Mouse (Mus musculus) common myeloid progenitor, adult 5-6 weeks (primary cell): ENCODE data around the gene Ccsap. TPM values are rescaled to one million over a fixed set of nuclear protein-coding genes. Genes with fewer than 3 reads are reported as not detected.

ENCODE experiments used
- ATAC-seq: replicated peaks from 2 replicates; pipeline ENCODE4 v1.8.0; 2016; ENCODE audit warnings: low read depth, mild to moderate bottlenecking, moderate TSS enrichment, inconsistent platforms; ENCODE audit not compliant: poor library complexity, severe bottlenecking
- total RNA-seq: library from RNA; stranded (forward); fragments of 200-1000, 187-1606 nt; gene quantifications from 2 replicates; pipeline ENCODE4 v1.2.3, GENCODE M21; 2017

The Ccsap gene
- total RNA-seq, 1 experiment from 2014 or later = 10.6 TPM

DNA sequence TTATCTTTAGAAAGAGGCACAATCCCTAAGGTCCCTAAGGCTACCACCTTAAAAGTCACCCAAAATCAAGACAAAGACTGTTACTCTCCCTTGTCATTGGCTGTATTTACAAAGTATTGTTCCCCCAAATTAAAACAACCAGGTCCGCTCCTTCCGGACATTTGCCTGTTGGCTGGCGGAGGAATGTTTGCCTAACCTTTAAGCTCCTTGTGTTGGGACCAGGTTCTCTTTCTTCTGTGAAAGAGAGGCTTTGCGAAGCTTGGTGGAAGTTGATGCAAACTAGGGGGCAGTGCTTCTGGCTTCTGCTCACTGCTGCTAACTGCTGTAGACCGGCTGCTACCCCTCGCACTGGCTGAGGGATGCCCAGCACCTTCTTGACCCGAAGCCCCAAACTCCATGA is 51.3 kb downstream of the Ccsap start:
- ATAC-seq = no peak

DNA sequence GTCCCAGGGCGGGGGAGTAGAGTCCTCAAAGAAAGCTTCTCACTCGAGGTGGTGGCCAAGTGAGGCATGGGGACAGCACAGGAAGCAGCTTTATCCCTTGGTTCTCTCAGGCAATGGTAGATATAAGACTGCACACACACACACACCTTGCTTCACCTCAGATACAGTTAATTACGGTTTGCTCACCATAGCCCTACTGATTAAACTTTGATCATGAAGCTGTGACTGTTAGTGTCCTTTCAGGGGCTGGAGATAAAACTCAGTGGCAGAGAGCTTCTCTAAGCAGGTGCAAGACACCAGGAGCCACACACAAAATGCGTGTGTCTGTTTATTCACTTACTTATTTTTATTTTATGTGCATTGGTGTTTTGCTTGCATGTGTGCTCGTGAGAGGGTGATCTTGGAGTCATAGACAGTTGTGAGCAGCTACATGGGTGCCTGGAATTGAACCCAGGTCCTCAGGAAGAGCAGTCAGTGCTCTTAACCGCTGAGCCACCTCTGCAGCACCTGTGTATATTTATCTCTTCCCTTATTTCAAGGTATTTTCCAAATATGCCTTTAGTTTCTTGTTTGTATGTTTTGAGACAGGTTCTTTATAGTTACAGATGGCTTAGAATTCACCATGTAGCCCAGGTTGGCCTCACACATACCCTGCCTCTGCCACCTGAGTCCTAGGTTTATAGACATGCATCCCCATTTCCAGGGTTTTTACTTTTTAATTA is 52.0 kb downstream of the Ccsap start:
- ATAC-seq = no peak

DNA sequence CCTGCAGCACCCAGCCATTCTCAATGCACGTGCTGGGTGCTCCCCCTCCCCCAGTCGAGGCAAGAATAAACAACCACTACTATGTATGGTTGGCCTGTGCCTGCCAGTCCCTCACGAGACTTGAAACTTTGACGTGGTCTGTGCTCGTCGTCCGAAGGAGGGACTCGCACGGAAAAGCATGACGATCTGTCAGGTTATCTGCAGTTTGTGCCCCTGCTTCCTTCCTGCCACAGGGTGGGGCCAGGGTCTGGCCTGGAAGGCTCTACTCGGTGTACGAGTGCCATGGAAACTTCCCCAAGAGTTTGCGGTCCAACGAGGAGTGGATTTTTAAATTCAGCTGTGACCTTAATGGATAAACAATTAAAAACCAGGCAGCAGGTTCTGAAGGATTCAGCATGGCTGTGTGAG is 53.0 kb downstream of the Ccsap start:
- ATAC-seq = peak; percentile 85

DNA sequence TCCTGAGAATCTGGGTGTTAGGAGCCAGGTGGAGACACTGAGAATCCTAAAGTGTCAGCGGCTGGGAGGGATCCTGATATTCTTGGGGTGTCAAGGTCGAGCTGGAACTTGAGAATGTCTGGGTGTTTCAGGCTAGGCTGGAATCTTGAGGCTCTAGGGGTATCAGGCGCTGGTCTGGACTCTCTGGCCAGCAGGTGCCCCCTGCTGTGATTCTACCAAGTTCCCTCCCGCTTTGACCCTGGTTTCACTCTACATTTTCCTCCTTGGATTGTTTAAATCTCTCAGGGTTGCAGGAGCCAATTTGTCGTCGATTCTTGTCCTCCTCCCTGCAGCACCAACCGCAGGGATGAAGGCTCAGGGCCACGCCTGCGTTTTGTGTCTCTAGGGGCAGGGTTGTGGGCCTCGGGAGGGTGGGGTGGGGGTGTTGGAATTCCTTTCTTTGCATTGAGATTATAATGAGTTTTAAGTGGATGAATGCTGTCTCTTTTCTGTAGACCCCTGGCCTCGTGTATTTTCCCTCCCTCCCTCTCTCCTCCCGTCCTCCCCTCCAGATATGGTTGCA is 53.6 kb downstream of the Ccsap start:
- ATAC-seq = no peak

DNA sequence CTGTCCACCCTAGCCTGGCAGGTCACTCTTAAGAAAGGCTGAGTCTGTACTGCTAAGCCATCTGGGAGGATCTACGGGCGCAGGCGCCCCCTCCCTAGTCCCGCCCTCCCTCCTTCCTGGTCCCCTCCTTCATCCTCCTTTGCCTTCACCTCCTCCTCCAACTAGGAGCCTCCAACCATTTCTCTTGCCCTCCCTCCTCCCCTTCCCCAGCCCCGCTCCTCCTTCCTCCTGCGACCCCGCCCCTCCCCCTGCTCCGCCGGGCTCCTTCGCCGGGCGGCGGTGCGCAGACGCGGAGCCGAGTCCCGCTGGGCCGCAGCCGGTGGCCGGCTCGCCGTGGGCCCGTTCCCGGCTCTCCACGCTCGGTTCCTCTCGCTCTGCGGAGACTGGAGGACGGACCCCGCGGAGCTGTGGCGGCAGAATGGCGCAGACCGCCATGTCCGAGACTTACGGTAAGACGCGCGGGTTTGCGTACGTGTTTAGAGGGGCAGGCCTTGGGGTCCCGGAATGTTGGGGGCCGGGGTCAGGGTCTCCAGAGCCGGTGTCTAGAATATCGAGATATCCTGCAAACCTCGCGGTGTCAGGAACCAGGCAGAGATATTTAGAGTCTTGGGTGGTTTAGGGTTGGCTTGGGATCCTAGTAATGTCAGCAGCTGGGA is 54.2 kb downstream of the Ccsap start, which contains the start of gene Rab4a:
Gene Rab4a (plus strand): TSS at position 268 of the 656 bp plus-strand sequence.
- ATAC-seq = peak; percentile 60

DNA sequence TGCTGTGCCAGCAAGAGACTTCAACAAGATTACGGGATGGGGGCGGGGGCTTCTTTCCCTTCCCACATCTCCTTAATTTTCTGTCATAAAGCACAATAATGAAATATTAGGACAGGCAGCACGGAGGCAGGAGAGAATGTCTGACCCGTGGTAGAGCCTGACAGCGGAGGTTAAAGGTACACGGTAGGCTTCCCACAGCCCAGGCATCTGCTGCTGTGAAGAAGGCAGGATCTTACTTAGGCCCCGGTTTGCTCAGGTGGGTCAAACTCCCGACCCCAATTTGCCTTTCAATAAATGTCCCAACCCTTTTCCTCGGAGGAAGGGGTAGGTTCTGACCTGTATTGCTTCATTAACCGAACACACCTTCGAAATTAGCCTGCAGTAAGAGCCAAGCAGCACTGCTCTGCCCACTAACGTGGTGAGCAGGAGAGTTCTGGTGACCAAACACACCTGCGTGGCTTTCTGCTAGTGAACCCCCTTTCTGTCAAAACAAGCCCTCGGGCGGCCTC is 54.7 kb downstream of the Ccsap start:
- no peak for ATAC-seq

DNA sequence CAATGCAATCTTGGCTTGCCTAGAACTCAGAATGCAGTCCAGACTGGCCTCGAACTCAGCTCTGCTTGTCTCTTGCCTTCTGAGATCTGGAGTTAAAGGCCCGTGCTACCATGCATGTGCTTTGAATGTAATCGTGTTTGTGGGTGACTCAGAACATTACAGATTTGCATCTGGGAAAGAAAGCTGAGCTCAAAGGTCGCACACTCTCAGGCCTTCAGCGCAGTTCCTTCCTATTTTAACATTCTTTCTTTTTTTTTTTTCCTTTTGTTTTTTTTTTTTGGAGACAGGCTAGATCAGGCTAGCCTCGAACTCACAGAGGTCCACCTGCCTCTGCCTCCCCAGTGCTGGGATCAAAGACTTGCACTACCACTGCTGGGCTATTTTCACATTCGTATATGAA is 55.4 kb downstream of the Ccsap start:
- no peak for ATAC-seq

DNA sequence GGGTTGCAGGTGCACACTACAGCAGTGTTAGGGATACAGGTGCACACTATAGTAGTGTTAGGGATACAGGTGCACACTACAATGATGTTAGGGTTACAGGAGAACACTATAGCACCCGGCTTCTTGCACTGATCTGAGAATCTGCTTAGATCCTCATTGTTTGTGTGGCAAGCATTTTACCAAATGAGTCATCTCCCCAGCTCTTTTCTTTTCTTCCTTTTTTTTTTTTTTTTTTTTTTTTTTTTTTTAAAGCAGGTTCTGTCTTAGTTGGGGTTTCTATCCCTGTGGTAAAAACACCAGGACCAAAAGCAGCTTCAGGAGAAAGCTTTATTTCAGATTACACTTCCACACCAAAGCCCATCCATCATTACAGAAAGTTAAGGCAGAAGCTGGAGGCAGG is 56.4 kb downstream of the Ccsap start:
- ATAC-seq = no peak

DNA sequence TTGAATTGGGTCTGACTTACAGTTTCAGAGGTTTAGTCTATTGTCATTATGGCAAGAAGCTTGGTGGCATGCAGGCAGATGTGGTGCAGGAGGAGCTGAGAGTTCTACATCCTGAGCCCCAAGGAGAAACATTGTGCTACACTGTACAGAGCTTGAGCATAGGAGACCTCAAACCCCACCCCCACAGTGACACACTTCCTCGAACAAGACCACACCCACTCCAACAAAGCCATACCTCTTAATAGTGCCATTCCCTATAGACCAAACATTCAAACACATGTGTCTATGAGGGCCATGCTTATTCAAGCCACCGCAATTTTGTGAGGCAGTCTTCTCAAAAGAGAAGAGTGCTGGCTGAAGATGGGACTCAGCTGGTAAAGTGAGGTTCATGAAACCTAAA is 58.5 kb downstream of the Ccsap start:
- ATAC-seq = no peak

DNA sequence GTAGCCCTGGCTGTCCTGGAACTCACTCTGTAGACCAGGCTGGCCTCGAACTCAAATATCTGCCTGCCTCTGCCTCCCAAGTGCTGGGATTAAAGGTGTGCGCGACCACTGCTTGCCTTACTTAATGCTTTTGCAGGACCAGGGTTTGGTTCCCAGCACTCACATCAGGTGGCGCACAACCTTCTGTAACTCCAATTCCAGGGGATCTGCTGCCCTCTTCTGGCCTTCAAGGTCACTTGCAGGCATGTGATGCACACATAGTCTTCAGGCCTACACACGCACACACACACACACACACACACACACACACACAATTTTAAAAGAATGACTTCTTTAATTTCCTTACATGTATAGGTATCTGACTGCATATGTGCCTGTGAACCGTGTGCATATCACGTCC is 59.1 kb downstream of the Ccsap start:
- no peak for ATAC-seq

DNA sequence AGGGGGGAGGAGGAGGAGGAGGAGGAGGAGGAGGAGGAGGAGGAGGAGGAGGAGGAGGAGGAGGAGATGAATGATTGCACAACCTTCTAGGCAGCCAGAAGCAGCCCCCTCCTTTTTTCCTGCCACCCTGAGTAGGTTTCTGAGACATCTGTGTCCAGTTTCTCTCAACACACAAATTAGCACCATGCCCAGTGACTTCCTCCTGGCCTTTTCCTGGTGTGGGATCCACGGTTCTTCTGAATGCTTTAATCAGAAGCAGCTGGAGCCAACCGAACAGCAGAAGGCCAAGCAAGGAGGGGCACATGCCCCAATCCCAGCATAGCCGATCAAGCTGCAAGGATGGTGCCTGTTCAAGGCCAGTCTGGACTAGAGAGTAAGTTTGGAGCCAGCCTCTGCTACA is 60.1 kb downstream of the Ccsap start:
- ATAC-seq = no peak

DNA sequence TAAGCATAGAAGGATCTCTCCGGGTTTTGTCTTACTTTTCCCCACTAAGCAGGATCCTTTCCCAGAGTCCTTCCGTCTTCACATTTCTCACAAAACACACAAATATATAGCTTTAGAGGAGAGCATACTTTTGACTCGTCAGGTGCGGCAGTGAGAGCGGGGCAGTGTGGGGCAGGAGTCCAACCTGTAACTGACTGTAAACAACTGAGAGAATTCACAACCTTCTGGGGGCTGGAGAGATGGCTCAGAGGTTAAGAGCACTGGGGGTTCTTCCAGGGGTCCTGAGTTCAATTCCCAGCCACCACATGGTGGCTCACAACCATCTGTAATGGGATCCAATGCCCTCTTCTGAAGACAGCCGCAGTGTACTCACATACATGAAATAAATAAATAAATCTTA is 60.6 kb downstream of the Ccsap start:
- ATAC-seq = no peak

DNA sequence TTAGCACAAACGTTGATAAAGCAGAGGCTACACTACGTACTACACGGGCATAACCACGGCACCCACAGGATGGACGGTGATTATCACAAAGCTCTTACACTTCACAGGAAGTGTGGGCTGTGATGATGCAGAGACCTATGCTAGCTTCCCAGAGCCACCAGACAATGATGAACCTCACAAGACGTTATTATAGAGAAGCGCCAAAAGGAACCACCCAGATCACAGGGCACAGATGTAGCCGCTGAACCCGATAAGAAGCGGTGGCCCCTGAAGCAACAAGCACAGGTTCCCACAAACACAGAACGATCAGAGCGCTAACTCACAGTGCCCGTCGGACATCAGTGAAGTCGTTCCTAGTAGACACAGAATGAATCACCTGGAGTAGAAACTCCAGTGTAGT is 62.1 kb downstream of the Ccsap start:
- ATAC-seq = peak; percentile 89

DNA sequence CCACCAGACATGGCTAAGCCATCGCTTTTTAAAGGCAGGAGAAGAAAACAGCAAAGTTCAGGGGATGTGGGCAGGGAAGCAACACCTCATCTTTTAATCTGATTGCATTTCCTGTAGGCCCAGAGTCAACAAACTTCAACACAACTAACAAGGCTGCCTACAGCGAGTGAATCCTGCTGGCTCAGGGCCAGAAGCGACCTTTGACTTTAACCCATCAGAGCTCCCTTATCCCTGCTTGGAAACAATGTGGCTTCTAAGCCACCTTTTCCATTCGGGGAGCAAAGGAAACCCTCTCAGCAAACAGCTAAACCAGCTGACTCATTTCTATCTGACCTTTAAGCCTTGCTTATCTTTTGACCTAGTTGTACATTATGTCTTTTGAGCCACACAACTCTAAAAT is 63.3 kb downstream of the Ccsap start:
- no peak for ATAC-seq

DNA sequence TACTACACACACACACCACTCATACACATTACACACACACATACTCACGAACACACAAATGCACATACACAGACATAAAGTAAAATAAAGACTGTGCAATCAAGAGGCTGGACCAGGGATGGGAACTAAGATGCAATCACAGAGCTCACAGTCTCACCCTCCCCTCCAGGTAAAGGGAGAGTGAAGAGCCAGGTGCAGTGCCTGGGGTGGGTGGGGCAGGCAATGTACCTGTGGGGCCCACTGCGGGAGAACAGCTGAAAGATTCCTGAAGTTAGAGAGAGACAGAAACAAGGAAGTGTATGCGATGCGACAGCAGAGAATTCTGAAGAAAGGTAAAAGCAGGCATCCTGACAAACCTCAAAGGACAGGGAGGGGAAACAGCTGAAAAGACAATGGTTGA is 65.2 kb downstream of the Ccsap start:
- ATAC-seq = no peak

DNA sequence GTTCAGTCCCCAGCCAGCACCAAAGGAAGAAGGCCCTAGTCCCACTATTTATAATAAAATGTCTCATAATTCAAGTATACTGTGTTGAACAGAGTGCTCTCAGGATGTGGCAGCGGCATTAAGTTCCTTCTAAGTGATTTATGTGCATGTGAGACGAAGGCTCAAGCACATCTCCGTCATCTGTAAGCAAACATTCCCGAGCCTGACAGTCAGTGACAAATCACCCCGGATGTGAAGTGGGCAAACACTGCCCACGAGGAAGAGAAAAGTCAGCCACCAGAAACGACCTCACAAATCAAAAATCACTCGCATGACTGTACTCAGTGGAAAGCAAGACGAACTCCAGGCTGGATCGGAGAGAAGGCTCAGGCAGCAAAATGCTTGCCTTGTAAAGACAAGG is 66.1 kb downstream of the Ccsap start:
- no peak for ATAC-seq

DNA sequence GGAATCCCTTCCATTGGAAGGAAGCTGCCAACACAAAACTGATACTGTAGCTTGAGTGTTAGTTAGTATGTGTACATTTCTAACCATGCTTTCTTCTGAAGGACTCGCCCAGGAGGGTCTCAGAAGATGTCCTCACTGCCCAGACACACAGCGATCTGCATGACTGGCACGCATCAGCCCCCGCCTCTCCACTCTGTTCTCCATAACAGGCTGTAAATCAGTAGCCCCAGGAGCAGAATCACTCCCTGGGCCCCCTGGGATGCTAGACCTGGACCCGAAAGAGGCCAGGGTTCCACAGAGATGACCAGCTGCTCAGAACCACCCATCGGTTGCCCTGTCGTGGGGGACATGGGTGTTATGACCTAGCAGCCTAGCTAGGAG is 68.2 kb downstream of the Ccsap start:
- ATAC-seq = no peak

DNA sequence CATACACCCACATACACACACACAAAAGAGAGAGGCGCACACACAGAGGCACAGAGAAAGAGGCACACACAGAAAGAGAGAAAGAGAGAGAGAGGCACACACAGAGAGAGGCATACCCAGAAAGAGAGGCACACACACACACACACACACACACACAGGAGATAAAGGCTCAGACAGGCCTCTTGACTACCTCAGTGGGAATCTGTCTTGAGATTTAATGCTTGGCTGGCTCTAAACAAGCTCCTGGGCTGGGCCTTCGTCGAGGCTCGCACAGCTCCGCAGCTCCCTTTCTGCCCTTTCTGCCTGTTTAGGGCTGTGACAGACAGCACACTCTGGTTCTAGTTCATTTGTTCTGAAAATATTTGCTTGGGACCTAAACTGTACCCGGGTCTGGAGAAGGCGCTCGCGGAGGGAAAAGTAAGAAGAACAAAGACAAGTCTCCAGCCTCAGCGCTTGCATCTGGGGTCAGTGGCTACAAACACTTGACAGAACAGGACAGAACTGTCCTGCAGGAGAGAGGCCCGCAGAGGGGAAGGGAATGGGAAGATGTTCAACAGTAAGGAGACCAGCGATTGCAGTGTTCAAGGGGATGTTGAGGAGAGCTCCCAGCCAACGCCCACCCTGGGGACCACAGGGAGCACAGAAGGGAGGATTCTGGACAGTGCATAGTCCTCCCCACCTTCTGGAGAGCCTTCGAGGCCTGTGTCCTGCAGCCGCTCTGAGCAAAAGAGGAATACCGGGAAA is 68.7 kb downstream of the Ccsap start:
- no peak for ATAC-seq
